Mouse (Mus musculus): ENCODE measurements at regions not wholly inside any gene's neighbourhood (a gene's known extent, or its start where the extent isn't known, plus 50 kb on each side); places are given as distances from the start of the nearest gene placed in this dataset.

DNA sequence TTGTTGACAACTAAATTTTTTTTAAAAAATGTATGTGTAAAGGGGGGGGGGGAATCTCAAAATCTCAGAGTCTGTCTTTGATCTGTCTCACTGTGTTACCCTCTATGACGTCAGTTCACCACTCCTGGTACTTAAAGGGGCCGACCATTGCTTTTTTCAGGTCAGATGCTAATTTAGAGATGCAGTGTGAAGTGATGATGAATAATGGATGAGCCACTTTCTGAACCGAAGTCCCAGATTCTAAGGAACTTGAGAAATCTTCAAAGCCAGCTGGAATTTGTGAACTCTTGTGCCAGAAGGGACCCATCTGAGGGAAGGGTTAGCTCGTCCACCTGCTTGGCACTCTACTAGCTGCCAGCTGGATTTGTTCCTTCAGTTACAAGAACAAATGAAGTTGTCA is 271.1 kb upstream of the Nectin3 start:
- Histone ChIP-seq H3K4me2 (no peak overlapping the region), H3K9ac (no peak overlapping the region), H3K27ac (no peak overlapping the region), H3K4me1 (no peaks in the 10 kb centered on the region), H3K9me3 (no peaks in the 10 kb centered on the region), H3K36me3 (no peaks in the 10 kb centered on the region), H3K4me3 (no peak overlapping the region), H3K27me3 (no peaks in the 10 kb centered on the region)
- no peak for ATAC-seq (ENCODE audit: insufficient number of reproducible peaks, low FRiP score, low TSS enrichment, low read depth)
- 44% methylated on average over 4 of the region's 4 CpGs for WGBS

DNA sequence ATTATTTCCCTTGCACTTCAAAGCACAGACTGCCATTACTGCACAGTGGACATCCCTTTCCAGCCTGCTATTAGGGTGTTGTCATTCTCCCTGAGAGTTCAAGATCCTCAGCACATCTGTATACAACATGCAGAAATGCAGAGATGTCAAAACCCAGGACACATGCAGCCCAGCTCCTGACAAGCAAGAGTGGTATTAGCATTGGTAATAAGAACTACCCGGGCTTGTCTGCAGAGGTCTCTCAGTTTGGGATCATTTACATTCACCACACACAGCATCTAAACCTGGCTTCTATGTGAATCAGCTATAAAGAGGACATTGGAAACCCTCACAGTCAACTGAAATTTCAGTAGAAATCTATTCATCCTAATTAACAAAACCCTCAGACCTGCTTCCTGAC is 270.1 kb upstream of the Nectin3 start:
- WGBS: 76% methylated on average over 1 of the region's 1 CpGs
- Histone ChIP-seq H3K4me2 (no peak overlapping the region), H3K4me3 (no peak overlapping the region), H3K9me3 (no peaks in the 10 kb centered on the region), H3K4me1 (no peaks in the 10 kb centered on the region), H3K27me3 (no peaks in the 10 kb centered on the region), H3K27ac (no peak overlapping the region), H3K9ac (no peak overlapping the region), H3K36me3 (no peaks in the 10 kb centered on the region)
- ATAC-seq (ENCODE audit: insufficient number of reproducible peaks, low FRiP score, low TSS enrichment, low read depth): no peak

DNA sequence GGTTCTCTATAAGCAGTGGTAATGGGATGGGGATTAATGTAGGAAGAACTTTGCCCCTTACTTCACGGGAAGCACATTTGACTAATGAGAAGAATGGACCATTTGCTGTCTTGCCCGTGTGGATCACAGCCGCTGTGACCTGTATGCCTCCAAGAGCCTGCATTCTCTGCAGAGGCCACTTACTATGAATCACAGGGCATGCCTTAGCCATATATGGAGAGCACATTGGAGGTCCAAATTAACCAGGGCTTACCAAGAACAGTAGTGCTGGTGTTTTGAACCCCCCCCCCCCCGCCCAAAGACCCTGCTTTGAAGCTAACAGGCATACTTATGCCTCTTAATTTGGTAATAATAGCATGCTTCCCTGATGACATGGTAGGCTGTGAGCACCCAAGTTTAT is 236.8 kb upstream of the Nectin3 start:
- Histone ChIP-seq H3K4me3 (no peak overlapping the region), H3K9ac (no peak overlapping the region), H3K4me1 (no peaks in the 10 kb centered on the region), H3K9me3 (no peaks in the 10 kb centered on the region), H3K27ac (no peak overlapping the region), H3K27me3 (no peaks in the 10 kb centered on the region), H3K4me2 (no peak overlapping the region), H3K36me3 (no peaks in the 10 kb centered on the region)
- 63% methylated on average over 4 of the region's 4 CpGs for WGBS
- no peak for ATAC-seq (ENCODE audit: insufficient number of reproducible peaks, low FRiP score, low TSS enrichment, low read depth)

DNA sequence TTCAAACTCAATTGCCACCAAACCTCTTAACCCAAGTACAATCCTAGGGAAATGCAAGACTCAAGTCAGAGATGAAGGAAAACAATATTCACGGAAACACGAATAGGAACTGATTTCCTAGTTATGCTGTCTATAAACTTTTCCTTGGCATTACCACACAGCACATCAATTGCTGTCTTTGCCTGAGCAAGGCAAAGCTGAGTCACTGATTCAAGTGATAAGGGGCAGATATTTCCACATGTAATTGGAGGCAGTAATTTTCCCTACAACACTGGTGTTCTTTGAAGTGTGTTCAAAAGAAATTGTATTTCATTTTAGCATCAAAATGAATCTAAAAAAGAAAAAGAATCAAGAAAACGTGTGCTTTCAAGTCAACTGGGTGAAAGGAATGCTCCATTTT is 230.1 kb upstream of the Nectin3 start:
- ATAC-seq (ENCODE audit: insufficient number of reproducible peaks, low FRiP score, low TSS enrichment, low read depth): no peak
- Histone ChIP-seq H3K4me2 (no peak overlapping the region), H3K9me3 (no peaks in the 10 kb centered on the region), H3K27me3 (no peaks in the 10 kb centered on the region), H3K4me3 (no peak overlapping the region), H3K36me3 (no peaks in the 10 kb centered on the region), H3K9ac (no peak overlapping the region), H3K27ac (no peak overlapping the region), H3K4me1 (no peaks in the 10 kb centered on the region)
- whole genome bisulfite sequencing: 52% methylated on average over 3 of the region's 3 CpGs

DNA sequence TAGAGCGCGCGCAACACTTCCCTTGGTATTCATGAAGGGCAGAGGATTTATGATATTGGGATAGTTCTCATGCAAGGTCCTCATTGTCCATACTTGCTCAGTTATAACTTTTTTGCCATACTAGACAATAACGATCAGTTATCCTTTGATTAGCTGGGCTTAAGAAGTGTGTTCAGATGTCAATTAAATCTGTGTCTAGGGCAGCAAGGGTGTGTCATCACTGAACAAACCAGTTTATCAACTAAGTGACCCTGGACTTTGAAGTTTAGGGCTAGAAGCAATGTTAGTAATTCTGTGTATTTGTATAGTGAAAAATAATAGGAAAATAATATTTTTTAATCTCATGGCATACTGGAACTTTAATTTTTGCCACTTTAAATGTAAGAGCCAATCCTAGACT is 225.3 kb upstream of the Nectin3 start:
- no peak overlapping the region for H3K27ac ChIP-seq
- no peak overlapping the region for H3K9ac ChIP-seq
- no peaks in the 10 kb centered on the region for H3K27me3 ChIP-seq
- WGBS: 92% methylated on average over 4 of the region's 4 CpGs
- H3K9me3 ChIP-seq: no peaks in the 10 kb centered on the region
- H3K4me3 ChIP-seq: no peak overlapping the region
- H3K4me1 ChIP-seq: no peaks in the 10 kb centered on the region
- no peak overlapping the region for H3K4me2 ChIP-seq
- H3K36me3 ChIP-seq: no peaks in the 10 kb centered on the region
- no peak for ATAC-seq (ENCODE audit: insufficient number of reproducible peaks, low FRiP score, low TSS enrichment, low read depth)

DNA sequence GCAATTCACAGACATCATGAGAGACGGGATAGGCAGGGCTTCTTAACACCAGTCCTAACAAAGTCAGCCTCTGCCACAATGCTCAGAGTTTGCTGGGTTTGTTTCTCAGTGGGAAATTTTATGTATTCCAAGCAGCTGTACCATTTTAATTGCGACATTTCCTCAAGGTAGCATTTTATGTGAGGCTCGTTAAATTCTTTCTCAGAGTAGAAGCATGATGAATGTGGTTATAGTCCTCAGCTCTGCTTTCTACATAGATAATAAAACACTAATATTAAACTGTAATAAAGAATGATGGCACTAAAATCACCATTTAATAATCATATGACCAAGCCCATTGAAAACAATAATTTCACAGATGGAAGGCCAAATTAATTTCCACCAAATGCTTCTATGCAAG is 181.5 kb upstream of the Nectin3 start:
- Histone ChIP-seq H3K27ac (no peak overlapping the region), H3K4me1 (no peaks in the 10 kb centered on the region), H3K9me3 (no peaks in the 10 kb centered on the region), H3K4me3 (no peak overlapping the region), H3K27me3 (no peaks in the 10 kb centered on the region), H3K9ac (no peak overlapping the region), H3K4me2 (no peak overlapping the region), H3K36me3 (no peaks in the 10 kb centered on the region)
- 31% methylated on average over 3 of the region's 3 CpGs for WGBS
- ATAC-seq (ENCODE audit: insufficient number of reproducible peaks, low FRiP score, low TSS enrichment, low read depth): no peak

DNA sequence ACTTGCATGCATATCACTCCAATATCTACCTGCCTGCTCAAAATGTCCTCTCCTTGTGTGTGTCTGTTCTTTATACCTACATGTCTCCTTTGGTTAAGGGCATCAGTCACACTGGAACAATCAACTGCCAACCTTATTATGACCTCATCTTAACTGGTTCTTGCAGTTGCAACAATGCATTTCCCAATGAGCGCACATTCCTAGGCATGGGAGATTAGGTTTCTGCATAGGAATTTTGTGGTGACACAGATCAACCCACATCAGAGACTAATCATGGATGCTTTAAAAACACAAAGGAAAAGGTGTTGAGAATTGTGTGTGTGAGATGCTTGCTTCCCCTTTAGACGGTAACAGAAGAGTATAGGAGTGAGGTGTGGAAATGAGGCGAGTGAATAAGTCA is 171.3 kb upstream of the Nectin3 start:
- Histone ChIP-seq H3K9me3 (no peaks in the 10 kb centered on the region), H3K4me2 (no peak overlapping the region), H3K27ac (no peak overlapping the region), H3K27me3 (no peaks in the 10 kb centered on the region), H3K36me3 (no peaks in the 10 kb centered on the region), H3K9ac (no peak overlapping the region), H3K4me3 (no peak overlapping the region), H3K4me1 (no peaks in the 10 kb centered on the region)
- ATAC-seq (ENCODE audit: insufficient number of reproducible peaks, low FRiP score, low TSS enrichment, low read depth): no peak
- WGBS: 85% methylated on average over 3 of the region's 3 CpGs

DNA sequence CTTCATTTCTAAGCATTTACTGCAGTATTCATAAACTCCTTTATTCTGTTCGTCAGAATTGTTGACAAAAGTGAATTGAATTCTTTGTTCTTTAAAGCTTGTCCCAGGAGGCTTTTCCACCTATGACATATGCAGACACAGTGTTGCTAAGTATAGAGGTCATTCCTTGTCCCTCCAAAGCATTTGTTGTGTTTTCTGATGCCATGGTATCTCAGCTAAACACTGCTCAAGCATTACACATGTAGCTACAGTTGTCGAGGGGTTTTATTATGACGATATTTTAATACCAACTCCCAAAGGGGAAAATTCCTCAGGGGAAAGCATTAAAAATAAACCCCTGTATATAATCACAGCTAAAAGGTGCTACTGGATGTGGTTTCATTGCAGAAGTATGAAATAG is 167.2 kb upstream of the Nectin3 start:
- H3K9ac ChIP-seq: no peak overlapping the region
- H3K4me2 ChIP-seq: no peak overlapping the region
- no peak overlapping the region for H3K27ac ChIP-seq
- H3K4me1 ChIP-seq: no peaks in the 10 kb centered on the region
- H3K36me3 ChIP-seq: no peaks in the 10 kb centered on the region
- no peaks in the 10 kb centered on the region for H3K9me3 ChIP-seq
- ATAC-seq (ENCODE audit: insufficient number of reproducible peaks, low FRiP score, low TSS enrichment, low read depth): no peak
- H3K27me3 ChIP-seq: no peaks in the 10 kb centered on the region
- 68% methylated on average over 3 of the region's 3 CpGs for WGBS
- H3K4me3 ChIP-seq: no peak overlapping the region

DNA sequence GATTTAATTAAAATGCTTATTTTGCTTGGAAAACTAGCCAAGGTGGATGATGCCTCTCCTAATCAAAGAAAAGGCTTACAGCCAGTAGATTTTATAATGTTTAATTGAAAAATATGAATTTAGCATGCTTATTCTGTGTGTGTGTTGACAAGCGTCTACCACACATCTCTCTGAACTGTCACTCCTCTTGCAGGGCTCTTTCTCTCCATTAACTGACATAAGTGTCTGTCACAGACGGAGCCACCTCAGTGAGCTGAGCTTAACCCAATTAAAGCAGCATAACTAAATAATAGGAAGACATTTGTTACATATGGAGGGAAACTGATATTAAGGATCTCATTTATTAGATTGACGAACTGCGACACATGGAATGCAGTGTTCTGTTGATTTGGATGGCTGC is 164.7 kb upstream of the Nectin3 start:
- no peak overlapping the region for H3K4me3 ChIP-seq
- no peaks in the 10 kb centered on the region for H3K27me3 ChIP-seq
- ATAC-seq (ENCODE audit: insufficient number of reproducible peaks, low FRiP score, low TSS enrichment, low read depth): no peak
- no peak overlapping the region for H3K4me2 ChIP-seq
- H3K27ac ChIP-seq: no peak overlapping the region
- no peaks in the 10 kb centered on the region for H3K9me3 ChIP-seq
- H3K9ac ChIP-seq: no peak overlapping the region
- H3K36me3 ChIP-seq: no peaks in the 10 kb centered on the region
- H3K4me1 ChIP-seq: no peaks in the 10 kb centered on the region
- 81% methylated on average over 4 of the region's 4 CpGs for WGBS

DNA sequence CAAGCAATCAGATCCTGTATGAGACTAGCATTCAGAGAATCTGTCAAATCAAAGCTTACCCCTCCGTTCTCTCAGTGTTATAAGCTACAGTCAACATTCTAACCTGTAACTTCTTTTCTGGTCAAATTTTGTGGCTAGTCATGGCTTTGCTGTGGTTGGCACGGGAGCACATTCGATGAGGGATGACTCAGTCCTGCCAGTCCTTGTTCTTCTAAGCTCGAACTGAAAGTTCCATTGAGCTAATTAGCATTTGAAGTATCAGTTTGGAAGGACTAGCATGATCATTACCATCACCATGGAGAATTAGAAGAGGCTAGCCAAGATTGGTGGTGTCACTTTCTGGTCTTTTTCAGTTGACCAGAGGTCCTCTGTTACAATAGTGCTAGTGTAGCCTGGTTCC is 156.7 kb upstream of the Nectin3 start:
- Histone ChIP-seq H3K27me3 (no peaks in the 10 kb centered on the region), H3K9ac (no peak overlapping the region), H3K4me3 (no peak overlapping the region), H3K36me3 (no peaks in the 10 kb centered on the region), H3K4me1 (no peaks in the 10 kb centered on the region), H3K9me3 (no peaks in the 10 kb centered on the region), H3K27ac (no peak overlapping the region), H3K4me2 (no peak overlapping the region)
- 82% methylated on average over 4 of the region's 4 CpGs for WGBS
- no peak for ATAC-seq (ENCODE audit: insufficient number of reproducible peaks, low FRiP score, low TSS enrichment, low read depth)

DNA sequence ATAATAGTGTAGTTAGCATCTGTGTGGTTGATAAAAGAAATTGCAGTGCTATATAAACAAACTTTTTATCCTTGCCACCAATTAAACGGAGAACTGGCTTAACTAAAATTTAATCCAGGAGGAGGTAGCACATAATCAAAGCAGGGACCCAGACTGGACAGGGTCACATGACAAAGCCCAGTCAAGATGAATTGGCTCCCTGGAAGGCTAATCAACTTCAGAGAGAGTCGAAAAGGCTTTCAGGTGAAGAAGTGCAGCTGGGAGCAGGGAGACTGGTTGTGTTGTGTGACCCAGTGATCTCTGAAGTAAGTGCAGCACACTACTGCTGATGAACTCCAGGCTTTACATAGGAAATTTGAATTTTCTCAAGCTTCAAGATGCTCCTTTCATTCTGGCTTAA is 127.5 kb upstream of the Nectin3 start:
- H3K27ac ChIP-seq: no peak overlapping the region
- ATAC-seq (ENCODE audit: insufficient number of reproducible peaks, low FRiP score, low TSS enrichment, low read depth): no peak
- no peak overlapping the region for H3K9ac ChIP-seq
- H3K4me1 ChIP-seq: no peaks in the 10 kb centered on the region
- no peak overlapping the region for H3K4me3 ChIP-seq
- 16% methylated on average over 2 of the region's 2 CpGs for WGBS
- H3K9me3 ChIP-seq: no peaks in the 10 kb centered on the region
- no peaks in the 10 kb centered on the region for H3K36me3 ChIP-seq
- no peaks in the 10 kb centered on the region for H3K27me3 ChIP-seq
- H3K4me2 ChIP-seq: no peak overlapping the region

DNA sequence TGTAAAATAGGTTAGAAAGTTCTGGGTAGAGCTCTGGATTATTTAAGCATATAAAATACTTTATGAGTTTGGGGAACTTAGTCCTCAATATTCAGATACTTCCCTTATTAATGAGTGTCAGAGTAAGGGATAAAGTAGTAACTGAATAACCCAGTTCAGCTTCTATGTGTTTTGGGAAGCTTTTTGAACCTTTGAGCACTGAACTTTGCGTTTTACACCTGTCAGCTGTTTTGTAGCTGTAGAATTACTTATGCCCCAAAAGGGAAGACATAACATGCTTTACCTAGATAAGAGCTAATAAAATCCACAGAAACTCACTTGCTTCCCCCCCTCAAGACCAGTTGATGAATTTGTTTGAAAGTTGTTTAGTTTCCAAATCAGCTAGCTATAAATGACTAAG is 124.9 kb upstream of the Nectin3 start:
- H3K27me3 ChIP-seq: no peaks in the 10 kb centered on the region
- no peaks in the 10 kb centered on the region for H3K9me3 ChIP-seq
- no peaks in the 10 kb centered on the region for H3K4me1 ChIP-seq
- no peak overlapping the region for H3K27ac ChIP-seq
- H3K4me3 ChIP-seq: no peak overlapping the region
- no peak overlapping the region for H3K9ac ChIP-seq
- no peaks in the 10 kb centered on the region for H3K36me3 ChIP-seq
- no peak overlapping the region for H3K4me2 ChIP-seq
- 93% methylated on average over 1 of the region's 1 CpGs for WGBS
- ATAC-seq (ENCODE audit: insufficient number of reproducible peaks, low FRiP score, low TSS enrichment, low read depth): no peak

DNA sequence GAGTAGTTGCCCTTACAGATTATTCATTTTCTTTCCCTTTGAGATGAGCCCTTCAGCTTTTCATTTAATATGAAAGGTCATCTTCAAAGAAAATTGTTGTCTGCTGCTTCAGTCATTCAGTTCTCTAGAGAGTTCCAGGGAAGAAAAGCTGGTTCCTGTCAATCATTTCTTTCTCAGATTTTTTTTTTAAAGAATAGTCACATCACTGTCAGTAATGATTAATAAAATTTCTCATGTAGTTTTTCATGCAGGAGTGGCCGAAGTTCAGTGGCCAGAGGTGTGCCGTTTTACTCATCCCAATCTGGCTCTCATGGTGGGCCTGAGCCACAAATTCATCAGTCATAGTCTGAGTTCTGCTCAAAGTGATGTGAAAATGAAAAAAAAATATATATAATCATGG is 121.5 kb upstream of the Nectin3 start:
- no peaks in the 10 kb centered on the region for H3K36me3 ChIP-seq
- no peak for ATAC-seq (ENCODE audit: insufficient number of reproducible peaks, low FRiP score, low TSS enrichment, low read depth)

More for the DNA sequence above, 121.5 kb upstream of the Nectin3 start:
- Histone ChIP-seq H3K4me2 (no peak overlapping the region), H3K27ac (no peak overlapping the region), H3K4me1 (no peaks in the 10 kb centered on the region), H3K9ac (no peak overlapping the region), H3K9me3 (no peaks in the 10 kb centered on the region), H3K27me3 (no peaks in the 10 kb centered on the region), H3K4me3 (no peak overlapping the region)
- WGBS: 84% methylated on average over 2 of the region's 2 CpGs

Data from limb, embryonic 15.5 days (tissue).